Comparison of ENCODE assay signal across 7 mouse cellular contexts in genomic region chr1:86360441-86360840, GRCm38 (mm10). TPM values are rescaled to one million over a fixed set of nuclear protein-coding genes. Genes with fewer than 3 reads are reported as not detected.
DNase-seq lines count a peak whose midpoint lies in the region; ATAC-seq lines count a peak whose summit lies in the region.

No protein-coding gene starts in this region.

- no peaks in the 10 kb centered on the region for H3K9me3 ChIP-seq in neural tube, embryonic 11.5 days (ENCODE audit: control insufficient read depth, low read length)
- no peaks in the 10 kb centered on the region for H3K9me3 ChIP-seq in forebrain, embryonic 10.5 days
- H3K9me3 ChIP-seq in limb, embryonic 13.5 days, result no peaks in the 10 kb centered on the region
- no peaks in the 10 kb centered on the region for H3K9me3 ChIP-seq in stomach, embryonic 16.5 days (replicated peaks; ENCODE audit: control insufficient read depth, low read length)

- H3K4me1 ChIP-seq in neural tube, embryonic 11.5 days (ENCODE audit: control insufficient read depth, insufficient read depth, low read length), result peaks cover 17% of the 10 kb centered on the region; the same call in 1 of the 2 replicates
- peaks cover 31% of the 10 kb centered on the region for H3K4me1 ChIP-seq in forebrain, embryonic 10.5 days
- H3K4me1 ChIP-seq in limb, embryonic 13.5 days, result peaks cover 26% of the 10 kb centered on the region
- H3K4me1 ChIP-seq in stomach, embryonic 16.5 days (ENCODE audit: control insufficient read depth, insufficient read depth, low read length), result peaks cover 19% of the 10 kb centered on the region

- H3K27me3 ChIP-seq in neural tube, embryonic 11.5 days (ENCODE audit: control insufficient read depth, insufficient read depth, low read length), result no peaks in the 10 kb centered on the region
- no peaks in the 10 kb centered on the region for H3K27me3 ChIP-seq in forebrain, embryonic 10.5 days (ENCODE audit: poor library complexity, severe bottlenecking)
- H3K27me3 ChIP-seq in limb, embryonic 13.5 days, result no peaks in the 10 kb centered on the region
- no peaks in the 10 kb centered on the region for H3K27me3 ChIP-seq in stomach, embryonic 16.5 days (ENCODE audit: control insufficient read depth, insufficient read depth, low read length)

- no peak for ATAC-seq in neural tube, embryonic 11.5 days (ENCODE audit: insufficient read depth, low FRiP score, low TSS enrichment)
- no peak for ATAC-seq in limb, embryonic 13.5 days (ENCODE audit: low FRiP score, low read depth)
- ATAC-seq in stomach, embryonic 16.5 days (ENCODE audit: insufficient read depth, low FRiP score), result no peak

- WGBS in neural tube, embryonic 11.5 days, result 21% methylated on average over 12 of the region's 12 CpGs
- WGBS in forebrain, embryonic 10.5 days, result 22% methylated on average over 12 of the region's 12 CpGs
- WGBS in limb, embryonic 13.5 days, result 20% methylated on average over 12 of the region's 12 CpGs
- 19% methylated on average over 12 of the region's 12 CpGs for WGBS in stomach, embryonic 16.5 days

- peak overlapping the region; percentile 87 for H3K9ac ChIP-seq in neural tube, embryonic 11.5 days (ENCODE audit: low read length)
- H3K9ac ChIP-seq in limb, embryonic 13.5 days, result peak overlapping the region; percentile 88
- H3K9ac ChIP-seq in stomach, embryonic 16.5 days (ENCODE audit: low read length), result peak overlapping the region; percentile 94

- H3K36me3 ChIP-seq in neural tube, embryonic 11.5 days (ENCODE audit: control insufficient read depth, insufficient read depth, low read length), result peaks cover 8% of the 10 kb centered on the region
- peaks cover 26% of the 10 kb centered on the region for H3K36me3 ChIP-seq in forebrain, embryonic 10.5 days (replicated peaks)
- peaks cover 22% of the 10 kb centered on the region for H3K36me3 ChIP-seq in limb, embryonic 13.5 days
- H3K36me3 ChIP-seq in stomach, embryonic 16.5 days (ENCODE audit: control insufficient read depth, insufficient read depth, low read length), result peaks cover 16% of the 10 kb centered on the region; the same call in 1 of the 2 replicates

- no peak for DNase-seq in neural tube, embryonic 11.5 days (ENCODE audit: low spot score)
- no peak for DNase-seq in neural tube, embryonic 10.5 days (ENCODE audit: extremely low spot score, low spot score)
- DNase-seq in forebrain, embryonic 10.5 days (ENCODE audit: extremely low spot score, low spot score), result no peak
- DNase-seq in left cerebral cortex, adult 9 months (ENCODE audit: low spot score in 2 of 2), result no peak
- no peak for DNase-seq in gastrocnemius, postnatal 4 days (ENCODE audit: low spot score in 2 of 2)

- peak overlapping the region; percentile 89 for H3K4me3 ChIP-seq in neural tube, embryonic 11.5 days (ENCODE audit: low read depth, low read length)
- peak overlapping the region; percentile 95 for H3K4me3 ChIP-seq in forebrain, embryonic 10.5 days
- H3K4me3 ChIP-seq in limb, embryonic 13.5 days, result peak overlapping the region; percentile 92
- peak overlapping the region; percentile 81 for H3K4me3 ChIP-seq in stomach, embryonic 16.5 days (replicated peaks; ENCODE audit: low read length)

- peak overlapping the region; percentile 71 for H3K4me2 ChIP-seq in neural tube, embryonic 11.5 days (ENCODE audit: low read depth)
- peak overlapping the region; percentile 71 for H3K4me2 ChIP-seq in limb, embryonic 13.5 days (replicated peaks)
- peak overlapping the region; percentile 75 for H3K4me2 ChIP-seq in stomach, embryonic 16.5 days (ENCODE audit: low read depth, low read length)

- H3K27ac ChIP-seq in neural tube, embryonic 11.5 days (ENCODE audit: low read depth, low read length), result no peak overlapping the region
- H3K27ac ChIP-seq in forebrain, embryonic 10.5 days, result peak overlapping the region; percentile 98
- peak overlapping the region; percentile 87; the same call in 1 of the 2 replicates for H3K27ac ChIP-seq in limb, embryonic 13.5 days
- peak overlapping the region; percentile 88; the same call in 1 of the 2 replicates for H3K27ac ChIP-seq in stomach, embryonic 16.5 days (ENCODE audit: low read length)

RNA-seq across cellular contexts. Expression of gene Ncl, which starts 1.2 kb away (rescaled TPM):
- 368 and 376 TPM in 2 replicates for polyA plus RNA-seq in neural tube, embryonic 11.5 days (2014; fragmentation: Nextera tagmentation; extraction: Ambion mirVana)
- 644 and 705 TPM in 2 replicates for polyA plus RNA-seq in forebrain, embryonic 10.5 days (2016; fragmentation: Nextera tagmentation; extraction: Ambion mirVana)
- 418 and 419 TPM in 2 replicates for polyA plus RNA-seq in limb, embryonic 13.5 days (2015; fragmentation: Nextera tagmentation; extraction: Ambion mirVana)
- polyA plus RNA-seq in stomach, embryonic 16.5 days (2015; fragmentation: Nextera tagmentation; extraction: Ambion mirVana), result 346 and 382 TPM in 2 replicates
- 100 to 1,000 TPM; 185 to 230 TPM for total RNA-seq in gastrocnemius, postnatal 4 days (2021)

RNA-seq across cellular contexts. Expression of gene B3gnt7, which starts 57.8 kb away (rescaled TPM):
- 3.4 and 4.7 TPM in 2 replicates for polyA plus RNA-seq in neural tube, embryonic 11.5 days (2014; fragmentation: Nextera tagmentation; extraction: Ambion mirVana)
- 4.5 and 4.9 TPM in 2 replicates for polyA plus RNA-seq in forebrain, embryonic 10.5 days (2016; fragmentation: Nextera tagmentation; extraction: Ambion mirVana)
- polyA plus RNA-seq in limb, embryonic 13.5 days (2015; fragmentation: Nextera tagmentation; extraction: Ambion mirVana), result 8.3 and 9.6 TPM in 2 replicates
- polyA plus RNA-seq in stomach, embryonic 16.5 days (2015; fragmentation: Nextera tagmentation; extraction: Ambion mirVana), result 4.6 and 4.8 TPM in 2 replicates
- under 1 TPM; 0.54 to 0.65 TPM for total RNA-seq in gastrocnemius, postnatal 4 days (2021)
